Mouse (Mus musculus): ENCODE results near the gene Farp1.

DNA sequence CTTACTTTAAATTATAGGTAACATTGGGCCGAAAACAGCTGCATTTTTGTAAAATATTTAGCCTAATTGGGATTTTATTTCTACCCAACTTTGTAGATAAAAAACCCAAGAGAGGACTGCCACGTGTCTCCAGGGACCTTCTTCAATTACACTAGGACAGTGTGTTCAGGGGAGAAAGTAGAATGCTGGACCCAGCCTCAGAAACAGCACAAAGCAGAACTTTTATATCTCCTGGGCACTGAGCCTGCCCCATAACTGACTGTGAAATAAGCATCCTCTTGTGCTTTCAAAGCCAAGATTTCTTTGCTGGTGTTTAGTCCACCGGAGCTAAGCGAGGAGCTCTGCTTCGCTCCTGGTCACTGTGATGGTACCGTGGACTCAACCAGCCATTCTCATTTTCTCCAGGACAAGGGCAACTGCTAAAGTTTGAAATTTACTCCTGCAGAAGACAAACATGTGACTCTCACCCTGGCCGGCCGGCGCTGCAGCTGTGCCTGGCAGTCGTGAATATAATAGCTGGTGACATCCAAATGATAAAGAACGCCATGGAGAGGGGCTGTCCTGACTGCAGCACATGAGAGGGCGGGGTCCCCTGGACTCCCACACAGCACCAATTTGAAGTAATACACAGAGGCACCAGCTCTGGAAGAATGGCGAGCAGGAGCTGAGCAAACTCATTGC, 281.8 kb downstream of the Farp1 start:
- TF ChIP-seq CTCF (IDR thresholded peaks at IDR 0.05; ENCODE audit: low read depth), result no peak
- TF ChIP-seq EP300 (IDR thresholded peaks at IDR 0.05; ENCODE audit: low read depth), result no peak
